Mouse (Mus musculus): ENCODE data around the gene Luzp1. TPM values are rescaled to one million over a fixed set of nuclear protein-coding genes. Genes with fewer than 3 reads are reported as not detected.
A peak's percentile ranks its signal among the peaks of the same experiment; 100 is the strongest.

Gene Luzp1
- polyA plus RNA-seq, 1 experiment from 2014 or later = 62.1 TPM

GRCm38 (mm10) chr4:136600536-136600935 is 131.0 kb downstream of the Luzp1 start:
- Histone ChIP-seq H3K9me3 (no peaks in the 10 kb centered on the region), H3K4me3 (peak overlapping the region; percentile 66), H3K4me2 (replicated peaks) (peak overlapping the region; percentile 60), H3K4me1 (peaks cover 37% of the 10 kb centered on the region), H3K36me3 (no peaks in the 10 kb centered on the region), H3K27me3 (no peaks in the 10 kb centered on the region), H3K27ac (replicated peaks) (peak overlapping the region; percentile 97; the same call in 1 of the 2 replicates), H3K9ac (replicated peaks) (peak overlapping the region; percentile 99; the same call in 1 of the 2 replicates)
- 85% methylated on average over 2 of the region's 2 CpGs for WGBS
- ATAC-seq (replicated peaks) = no peak

- WGBS = under 1% methylated on average over 13 of the region's 13 CpGs
- ATAC-seq (replicated peaks) = peak; percentile 37
Observed at GRCm38 (mm10) chr4:136601476-136601875, 131.9 kb downstream of the Luzp1 start.

GRCm38 (mm10) chr4:136602018-136602554 is 132.5 kb downstream of the Luzp1 start:
- peaks cover 33% of the 10 kb centered on the region for H3K4me1 ChIP-seq
- no peaks in the 10 kb centered on the region for H3K27me3 ChIP-seq
- H3K9ac ChIP-seq (replicated peaks) = peak overlapping the region; percentile 99
- WGBS = under 1% methylated on average over 48 of the region's 68 CpGs
- peak overlapping the region; percentile 97 for H3K27ac ChIP-seq (replicated peaks)
- no peaks in the 10 kb centered on the region for H3K36me3 ChIP-seq
- H3K9me3 ChIP-seq = no peaks in the 10 kb centered on the region
- peak overlapping the region; percentile 60 for H3K4me2 ChIP-seq (replicated peaks)
- ATAC-seq (replicated peaks) = peak; percentile 63
- peak overlapping the region; percentile 66 for H3K4me3 ChIP-seq

More at GRCm38 (mm10) chr4:136601476-136601875, 131.9 kb downstream of the Luzp1 start:
- Histone ChIP-seq H3K36me3 (no peaks in the 10 kb centered on the region), H3K4me3 (peak overlapping the region; percentile 66), H3K9ac (replicated peaks) (peak overlapping the region; percentile 99), H3K27ac (replicated peaks) (peak overlapping the region; percentile 97), H3K9me3 (no peaks in the 10 kb centered on the region), H3K4me2 (replicated peaks) (peak overlapping the region; percentile 60), H3K27me3 (no peaks in the 10 kb centered on the region), H3K4me1 (peaks cover 35% of the 10 kb centered on the region)

GRCm38 (mm10) chr4:136602568-136602967 is 133.0 kb downstream of the Luzp1 start, which contains the start of gene Kdm1a:
TSS of gene Kdm1a (minus strand) at chr4:136602723.
- no peaks in the 10 kb centered on the region for H3K36me3 ChIP-seq
- peak within 1 kb of the TSS; percentile 99 for H3K9ac ChIP-seq (replicated peaks)
- H3K4me2 ChIP-seq (replicated peaks) = peak within 1 kb of the TSS; percentile 60
- WGBS = under 1% methylated on average over 20 of the region's 45 CpGs
- H3K4me1 ChIP-seq = peaks cover 31% of the 10 kb centered on the region
- ATAC-seq (replicated peaks) = peak; percentile 94
- H3K4me3 ChIP-seq = peak within 1 kb of the TSS; percentile 66
- no peaks in the 10 kb centered on the region for H3K27me3 ChIP-seq
- H3K9me3 ChIP-seq = no peaks in the 10 kb centered on the region
- peak within 1 kb of the TSS; percentile 97 for H3K27ac ChIP-seq (replicated peaks)

Other genes with a start within 250 kb of the Luzp1 start
- 0.57 and 1.0 TPM in 2 replicates for gene Tcea3, start 222.0 kb upstream of the Luzp1 start, polyA plus RNA-seq (2015; fragmentation: Nextera tagmentation; extraction: Ambion mirVana)
- 42.2 and 46.1 TPM in 2 replicates for gene Zfp46, start 185.1 kb upstream of the Luzp1 start, polyA plus RNA-seq (2015; fragmentation: Nextera tagmentation; extraction: Ambion mirVana)
- gene Hnrnpr, start 158.8 kb upstream of the Luzp1 start, polyA plus RNA-seq (2015; fragmentation: Nextera tagmentation; extraction: Ambion mirVana) = 247 and 258 TPM in 2 replicates
- 0.70 and 0.74 TPM in 2 replicates for gene Htr1d, start 46.2 kb upstream of the Luzp1 start, polyA plus RNA-seq (2015; fragmentation: Nextera tagmentation; extraction: Ambion mirVana)
- gene 6030445D17Rik, start 7.5 kb upstream of the Luzp1 start, polyA plus RNA-seq (2015; fragmentation: Nextera tagmentation; extraction: Ambion mirVana) = 0.10 and 0.57 TPM in 2 replicates
- gene Kdm1a, start 133.0 kb downstream of the Luzp1 start, polyA plus RNA-seq (2015; fragmentation: Nextera tagmentation; extraction: Ambion mirVana) = 94.3 and 108 TPM in 2 replicates
- gene Tex46, start 140.7 kb downstream of the Luzp1 start, polyA plus RNA-seq (2015; fragmentation: Nextera tagmentation; extraction: Ambion mirVana) = not detected in 2 replicates
- 0.05 TPM in 1 of 2 replicates, not detected in the other for gene Lactbl1, start 152.9 kb downstream of the Luzp1 start, polyA plus RNA-seq (2015; fragmentation: Nextera tagmentation; extraction: Ambion mirVana)

All from forebrain, embryonic 15.5 days (tissue).